Mouse (Mus musculus) midbrain, embryonic 13.5 days (tissue): ENCODE measurements around the gene Nap1l5. TPM values are rescaled to one million over a fixed set of nuclear protein-coding genes. Genes with fewer than 3 reads are reported as not detected.
"Not testable (repeated sequence)": the region's sequence is repeated elsewhere in the genome, so short reads cannot be mapped to it uniquely, and the experiment has no call there.

Experiments
- ATAC-seq: fragments of 200-750 bp; cut with Nextera tagmentation; 2 replicates; pipeline ENCODE4 v1.8.0; 2017; ENCODE audit warnings: mild to moderate bottlenecking, moderate TSS enrichment, moderate library complexity
- H3K27ac ChIP-seq: fragments of 300-500 bp; sonication (generic); 2 replicates; pipeline ENCODE4 v1.5.1; 2015; ENCODE audit warnings: inconsistent platforms, mild to moderate bottlenecking, moderate library complexity
- H3K27me3 ChIP-seq: fragments of 300-500 bp; sonication (generic); 2 replicates; pipeline ENCODE4 v1.6.1; 2015; ENCODE audit warnings: mild to moderate bottlenecking, inconsistent platforms
- H3K36me3 ChIP-seq: fragments of 300-500 bp; sonication (generic); 2 replicates; pipeline ENCODE4 v1.6.1; 2015; ENCODE audit warnings: mild to moderate bottlenecking, inconsistent platforms
- H3K4me1 ChIP-seq: fragments of 300-500 bp; sonication (generic); replicated peaks from 2 replicates; pipeline ENCODE4 v1.6.1; 2015; ENCODE audit warnings: inconsistent platforms
- H3K4me2 ChIP-seq: fragments of 300-500 bp; sonication (generic); replicated peaks from 2 replicates; pipeline ENCODE4 v1.6.1; 2015; ENCODE audit warnings: moderate library complexity, mild to moderate bottlenecking, inconsistent platforms
- H3K4me3 ChIP-seq: fragments of 300-500 bp; sonication (generic); replicated peaks from 2 replicates; pipeline ENCODE4 v1.5.1; 2015; ENCODE audit warnings: mild to moderate bottlenecking, inconsistent platforms
- H3K9ac ChIP-seq: fragments of 300-500 bp; sonication (generic); replicated peaks from 2 replicates; pipeline ENCODE4 v1.6.1; 2015; ENCODE audit warnings: mild to moderate bottlenecking, inconsistent platforms
- H3K9me3 ChIP-seq: fragments of 300-500 bp; sonication (generic); 2 replicates; pipeline ENCODE4 v1.6.1; 2016; ENCODE audit warnings: mild to moderate bottlenecking, inconsistent platforms
- WGBS: fragments of 180-500 bp; shearing (Covaris S2); methylation state at CpG from one replicate; pipeline ENCODE4 v1.1.7; 2015; 5-methylcytosine and 5-hydroxymethylcytosine counted together
- polyA plus RNA-seq: library from polyadenylated mRNA; unstranded; fragments of >200 nt; fragmentation: Nextera tagmentation; extraction: Ambion mirVana; gene quantifications from 2 replicates; pipeline ENCODE4 v1.2.1, GENCODE M21; 2015

Nap1l5 gene
- polyA plus RNA-seq, 1 experiment from 2014 or later = 135 TPM

- ATAC-seq = no peak
- H3K27ac ChIP-seq = no peak overlapping the region
- H3K4me3 ChIP-seq = no peak overlapping the region
- no peak overlapping the region for H3K4me2 ChIP-seq
- no peaks in the 10 kb centered on the region for H3K27me3 ChIP-seq
- no peak overlapping the region for H3K9ac ChIP-seq
- 90% methylated on average over 7 of the region's 7 CpGs for WGBS
- peaks cover 8% of the 10 kb centered on the region; the same call in 1 of the 2 replicates for H3K36me3 ChIP-seq
- H3K9me3 ChIP-seq = no peaks in the 10 kb centered on the region
- peaks cover 18% of the 10 kb centered on the region for H3K4me1 ChIP-seq
Measured at GRCm38 (mm10) chr6:58900536-58900935, 6.3 kb downstream of the Nap1l5 start.

GRCm38 (mm10) chr6:58899076-58899475, 7.8 kb downstream of the Nap1l5 start:
- H3K4me3 ChIP-seq = no peak overlapping the region
- peaks cover 14% of the 10 kb centered on the region for H3K4me1 ChIP-seq
- ATAC-seq = no peak
- H3K36me3 ChIP-seq = peaks cover 17% of the 10 kb centered on the region
- H3K27ac ChIP-seq = no peak overlapping the region
- H3K9me3 ChIP-seq = no peaks in the 10 kb centered on the region
- no peak overlapping the region for H3K9ac ChIP-seq
- H3K4me2 ChIP-seq = no peak overlapping the region
- H3K27me3 ChIP-seq = no peaks in the 10 kb centered on the region
- WGBS = 92% methylated on average over 3 of the region's 3 CpGs

- no peak overlapping the region for H3K4me2 ChIP-seq
- no peaks in the 10 kb centered on the region for H3K27me3 ChIP-seq
- no peak overlapping the region for H3K27ac ChIP-seq
- no peaks in the 10 kb centered on the region for H3K9me3 ChIP-seq
- no peak for ATAC-seq
- 84% methylated on average over 3 of the region's 3 CpGs for WGBS
- no peak overlapping the region for H3K9ac ChIP-seq
- peaks cover 28% of the 10 kb centered on the region for H3K36me3 ChIP-seq
- H3K4me1 ChIP-seq = no peaks in the 10 kb centered on the region
- H3K4me3 ChIP-seq = no peak overlapping the region
Measured at GRCm38 (mm10) chr6:58896648-58897047, 10.2 kb downstream of the Nap1l5 start.

- H3K4me1 ChIP-seq = no peaks in the 10 kb centered on the region
- no peak for ATAC-seq
- H3K27ac ChIP-seq = no peak overlapping the region
- no peak overlapping the region for H3K9ac ChIP-seq
- H3K36me3 ChIP-seq = peaks cover 37% of the 10 kb centered on the region
- H3K9me3 ChIP-seq = no peaks in the 10 kb centered on the region
- 86% methylated on average over 4 of the region's 4 CpGs for WGBS
- no peaks in the 10 kb centered on the region for H3K27me3 ChIP-seq
- no peak overlapping the region for H3K4me3 ChIP-seq
- H3K4me2 ChIP-seq = no peak overlapping the region
Measured at GRCm38 (mm10) chr6:58894994-58895393, 11.9 kb downstream of the Nap1l5 start.

- WGBS = 92% methylated on average over 6 of the region's 6 CpGs
- H3K27ac ChIP-seq = no peak overlapping the region
- H3K9me3 ChIP-seq = no peaks in the 10 kb centered on the region
- no peak for ATAC-seq
- H3K36me3 ChIP-seq = peaks cover 48% of the 10 kb centered on the region
- H3K4me2 ChIP-seq = no peak overlapping the region
- H3K4me3 ChIP-seq = no peak overlapping the region
- H3K4me1 ChIP-seq = no peaks in the 10 kb centered on the region
- H3K27me3 ChIP-seq = no peaks in the 10 kb centered on the region
- no peak overlapping the region for H3K9ac ChIP-seq
Measured at GRCm38 (mm10) chr6:58893307-58893706, 13.6 kb downstream of the Nap1l5 start.

- H3K4me1 ChIP-seq = no peaks in the 10 kb centered on the region
- peaks cover 39% of the 10 kb centered on the region for H3K36me3 ChIP-seq
- no peak overlapping the region for H3K9ac ChIP-seq
- no peak overlapping the region for H3K4me3 ChIP-seq
- WGBS = 91% methylated on average over 3 of the region's 3 CpGs
- no peak for ATAC-seq
- no peak overlapping the region for H3K4me2 ChIP-seq
- H3K27me3 ChIP-seq = no peaks in the 10 kb centered on the region
- H3K27ac ChIP-seq = no peak overlapping the region
- H3K9me3 ChIP-seq = no peaks in the 10 kb centered on the region
Measured at GRCm38 (mm10) chr6:58889917-58890316, 17.0 kb downstream of the Nap1l5 start.

GRCm38 (mm10) chr6:58882271-58882670, 24.6 kb downstream of the Nap1l5 start:
- Histone ChIP-seq H3K9me3 (no peaks in the 10 kb centered on the region), H3K27ac (no peak overlapping the region), H3K9ac (no peak overlapping the region), H3K27me3 (no peaks in the 10 kb centered on the region), H3K4me1 (no peaks in the 10 kb centered on the region), H3K36me3 (peaks cover 16% of the 10 kb centered on the region), H3K4me3 (no peak overlapping the region), H3K4me2 (no peak overlapping the region)
- ATAC-seq = no peak
- 81% methylated on average over 6 of the region's 6 CpGs for WGBS

GRCm38 (mm10) chr6:58881363-58881762, 25.5 kb downstream of the Nap1l5 start:
- Histone ChIP-seq H3K36me3 (peaks cover 15% of the 10 kb centered on the region; the same call in 1 of the 2 replicates), H3K9me3 (no peaks in the 10 kb centered on the region), H3K4me1 (no peaks in the 10 kb centered on the region), H3K4me2 (no peak overlapping the region), H3K27me3 (no peaks in the 10 kb centered on the region), H3K9ac (no peak overlapping the region), H3K4me3 (no peak overlapping the region), H3K27ac (no peak overlapping the region)
- ATAC-seq = 0 out of 2 replicates have a peak, but pooled peaks have one; percentile 40
- WGBS = 93% methylated on average over 3 of the region's 3 CpGs

- H3K27me3 ChIP-seq = no peaks in the 10 kb centered on the region
- H3K4me3 ChIP-seq = no peak overlapping the region
- no peak overlapping the region for H3K4me2 ChIP-seq
- H3K27ac ChIP-seq = no peak overlapping the region
- H3K36me3 ChIP-seq = peaks cover 15% of the 10 kb centered on the region; the same call in 1 of the 2 replicates
- H3K4me1 ChIP-seq = no peaks in the 10 kb centered on the region
- no peak overlapping the region for H3K9ac ChIP-seq
- no peak for ATAC-seq
- WGBS = 92% methylated on average over 5 of the region's 5 CpGs
- no peaks in the 10 kb centered on the region for H3K9me3 ChIP-seq
Measured at GRCm38 (mm10) chr6:58880861-58881260, 26.0 kb downstream of the Nap1l5 start.

- H3K9me3 ChIP-seq = no peaks in the 10 kb centered on the region
- no peaks in the 10 kb centered on the region for H3K4me1 ChIP-seq
- no peak overlapping the region for H3K27ac ChIP-seq
- H3K9ac ChIP-seq = no peak overlapping the region
- no peaks in the 10 kb centered on the region for H3K27me3 ChIP-seq
- peaks cover 20% of the 10 kb centered on the region; the same call in 1 of the 2 replicates for H3K36me3 ChIP-seq
- peak; percentile 35; the same call in 1 of the 2 replicates for ATAC-seq
- H3K4me3 ChIP-seq = no peak overlapping the region
- H3K4me2 ChIP-seq = no peak overlapping the region
- 94% methylated on average over 9 of the region's 9 CpGs for WGBS
Measured at GRCm38 (mm10) chr6:58879987-58880386, 26.9 kb downstream of the Nap1l5 start.

GRCm38 (mm10) chr6:58879572-58879971, 27.3 kb downstream of the Nap1l5 start:
- no peaks in the 10 kb centered on the region for H3K27me3 ChIP-seq
- no peaks in the 10 kb centered on the region for H3K9me3 ChIP-seq
- peak; percentile 28; the same call in 1 of the 2 replicates for ATAC-seq
- no peak overlapping the region for H3K4me3 ChIP-seq
- H3K4me1 ChIP-seq = no peaks in the 10 kb centered on the region
- no peak overlapping the region for H3K4me2 ChIP-seq
- H3K9ac ChIP-seq = no peak overlapping the region
- 71% methylated on average over 4 of the region's 4 CpGs for WGBS
- H3K27ac ChIP-seq = no peak overlapping the region
- peaks cover 24% of the 10 kb centered on the region; the same call in 1 of the 2 replicates for H3K36me3 ChIP-seq

- ATAC-seq, H3K9me3 ChIP-seq, H3K27ac ChIP-seq, H3K27me3 ChIP-seq, H3K36me3 ChIP-seq, H3K9ac ChIP-seq, H3K4me3 ChIP-seq, H3K4me1 ChIP-seq, H3K4me2 ChIP-seq: not testable (repeated sequence)
- 96% methylated on average over 6 of the region's 6 CpGs for WGBS
Measured at GRCm38 (mm10) chr6:58867858-58868257, 39.0 kb downstream of the Nap1l5 start.

GRCm38 (mm10) chr6:58863631-58864235, 43.1 kb downstream of the Nap1l5 start:
- 82% methylated on average over 4 of the region's 4 CpGs for WGBS
- Histone ChIP-seq H3K9ac (no peak overlapping the region), H3K36me3 (no peaks in the 10 kb centered on the region), H3K27ac (0 out of 2 replicates have a peak overlapping the region, but pooled peaks have one; percentile 33), H3K4me2 (no peak overlapping the region), H3K4me3 (no peak overlapping the region), H3K27me3 (no peaks in the 10 kb centered on the region), H3K9me3 (no peaks in the 10 kb centered on the region), H3K4me1 (peaks cover 8% of the 10 kb centered on the region)
- peak; percentile 65 for ATAC-seq
